Mouse (Mus musculus): ENCODE measurements around the gene Itgb3. TPM values are rescaled to one million over a fixed set of nuclear protein-coding genes. Genes with fewer than 3 reads are reported as not detected.
A peak's percentile ranks its signal among the peaks of the same experiment; 100 is the strongest.

Itgb3 gene
- total RNA-seq, 2 experiments from 2014 or later, result 6.8 to 6.9 TPM

GRCm38 (mm10) chr11:104582630-104583364 lies 25.0 kb upstream of the Itgb3 start:
- DNase-seq, result no peak

GRCm38 (mm10) chr11:104585495-104585894 lies 22.3 kb upstream of the Itgb3 start:
- DNase-seq, result no peak

DNA sequence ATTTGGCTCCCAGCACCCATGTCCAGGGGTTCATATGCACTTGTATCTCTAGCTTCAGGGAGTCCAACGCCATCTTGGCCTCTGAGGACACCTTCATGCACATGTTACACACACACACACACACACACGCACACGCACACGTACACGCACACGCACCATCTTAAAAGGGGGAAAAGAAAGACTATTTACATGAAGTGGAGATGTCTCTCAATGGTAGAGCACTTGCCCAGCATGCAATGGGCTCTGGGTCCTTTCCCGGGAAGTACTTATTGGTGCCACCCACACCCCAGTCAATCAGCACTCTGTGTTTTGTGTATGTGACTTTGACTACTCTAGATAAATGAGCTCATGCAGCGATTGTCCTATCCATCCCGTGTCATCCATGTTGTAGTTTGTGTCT lies 19.9 kb upstream of the Itgb3 start:
- no peak for DNase-seq

GRCm38 (mm10) chr11:104588513-104588912 lies 19.3 kb upstream of the Itgb3 start:
- no peak for DNase-seq

DNA sequence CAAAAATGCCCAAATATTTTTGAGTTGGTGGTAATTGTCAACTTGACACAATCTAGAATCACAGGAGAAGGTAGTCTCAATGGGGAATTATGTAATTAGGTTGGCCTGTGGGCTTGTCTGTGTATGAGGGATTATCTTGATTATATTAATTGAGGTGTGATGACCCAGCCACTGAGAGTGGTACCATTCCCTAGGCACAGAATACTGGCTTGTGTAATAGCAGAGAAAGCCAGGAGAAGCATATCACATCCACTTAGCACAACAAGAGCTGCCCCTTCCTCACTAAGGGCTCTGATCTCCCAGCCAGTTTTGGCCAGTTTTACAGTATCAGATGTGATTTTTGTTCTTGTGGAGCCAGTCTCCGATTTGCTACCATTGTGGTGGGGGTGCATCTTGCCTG lies 18.2 kb upstream of the Itgb3 start:
- DNase-seq, result no peak

GRCm38 (mm10) chr11:104590148-104590547 lies 17.7 kb upstream of the Itgb3 start:
- peak; percentile 88 for DNase-seq

GRCm38 (mm10) chr11:104592066-104592835 lies 15.5 kb upstream of the Itgb3 start:
- DNase-seq, result no peak

DNA sequence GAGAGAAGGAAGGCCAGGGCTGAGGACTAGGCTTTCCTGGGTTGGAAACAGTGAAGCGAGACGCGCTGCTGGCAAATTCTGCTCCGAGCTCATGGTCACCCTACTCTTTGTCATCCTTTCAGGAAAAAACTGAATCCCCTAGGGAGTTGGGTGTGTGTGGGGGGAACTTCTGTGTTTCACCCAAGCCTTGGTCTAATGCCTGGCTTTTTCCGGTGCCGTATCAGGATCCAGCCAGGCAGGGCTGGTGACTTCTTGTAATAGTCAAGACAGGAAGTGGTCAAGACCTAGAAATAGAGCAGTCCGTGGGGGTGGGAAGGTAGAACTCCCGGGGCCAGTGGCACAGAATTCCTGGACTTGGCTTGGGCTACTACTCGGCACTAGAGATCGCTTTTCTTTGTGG lies 11.4 kb upstream of the Itgb3 start:
- DNase-seq, result no peak

- DNase-seq, result peak; percentile 35
Observed at GRCm38 (mm10) chr11:104599265-104599945, 8.4 kb upstream of the Itgb3 start.

DNA sequence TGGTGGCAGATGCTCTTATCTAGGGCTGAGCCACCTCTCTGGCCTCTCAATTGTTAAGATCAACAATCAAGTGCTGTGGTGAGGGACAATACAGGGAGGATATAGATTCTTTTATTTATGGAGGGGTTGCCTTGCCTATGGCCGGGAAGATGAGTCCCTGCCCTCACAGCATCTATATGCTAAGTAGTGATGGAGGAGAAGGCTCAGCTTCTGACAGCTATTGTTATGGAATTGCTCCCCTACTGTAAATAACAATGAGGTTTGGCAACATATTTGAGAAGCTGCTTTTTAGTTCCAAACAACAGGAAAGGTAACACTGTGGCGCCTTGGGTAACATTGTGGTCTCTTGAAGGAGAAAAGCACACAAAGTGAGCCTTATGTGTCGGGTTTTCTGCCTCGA lies 7.1 kb upstream of the Itgb3 start:
- DNase-seq, result no peak

DNA sequence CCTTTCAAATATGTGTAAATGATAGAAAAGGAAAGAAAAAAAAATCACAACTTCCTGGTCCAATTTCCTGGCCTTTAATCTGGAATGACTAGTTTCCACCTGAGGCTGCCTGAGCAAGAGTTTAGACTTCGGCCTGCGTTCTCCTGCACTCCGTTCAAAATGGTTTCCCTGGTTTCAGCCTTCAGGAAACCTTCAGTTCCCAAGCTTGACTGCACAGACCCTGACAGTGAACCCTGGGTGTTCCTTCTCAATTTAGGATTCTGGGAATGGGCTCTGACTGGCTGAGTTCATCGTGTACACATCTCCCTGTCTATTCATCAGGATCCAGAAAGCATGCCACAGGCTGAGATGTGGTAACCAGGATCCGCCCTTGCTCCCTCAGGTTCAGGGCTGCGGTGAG lies 3.6 kb upstream of the Itgb3 start:
- DNase-seq, result no peak

GRCm38 (mm10) chr11:104608249-104608920 lies 585 bp downstream of the Itgb3 start:
- no peak for DNase-seq

DNA sequence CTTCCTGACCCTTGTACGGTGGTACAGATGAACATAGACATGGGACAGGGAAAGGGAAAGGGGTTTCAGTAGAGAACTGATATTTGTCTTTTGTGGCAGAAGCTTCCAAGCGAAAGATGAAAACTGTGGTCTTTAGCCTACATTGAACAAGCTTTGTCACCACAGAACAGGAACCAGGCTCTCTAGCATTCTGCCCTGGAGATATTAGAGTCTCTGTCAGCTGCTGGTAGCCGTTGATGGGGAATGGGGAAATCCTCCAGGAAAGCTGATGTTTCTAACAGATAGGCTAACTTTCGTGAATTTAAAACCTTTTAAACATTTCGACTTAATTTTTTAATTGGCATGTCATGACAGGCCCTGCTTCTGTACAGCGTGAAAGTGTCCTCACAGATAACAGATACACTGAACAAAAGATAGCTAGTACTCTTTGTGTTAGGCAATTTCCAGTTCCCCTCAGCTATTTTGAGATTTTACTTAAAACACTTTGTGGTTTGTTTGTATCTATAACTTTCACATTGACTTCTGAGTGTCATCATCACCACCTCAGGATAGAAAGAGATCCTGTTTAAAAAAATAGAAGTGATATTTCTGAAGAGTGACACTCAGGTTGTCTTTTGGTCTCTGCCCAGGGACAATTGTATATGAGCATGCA lies 1.4 kb downstream of the Itgb3 start:
- DNase-seq, result no peak

GRCm38 (mm10) chr11:104609733-104610132 lies 1.9 kb downstream of the Itgb3 start:
- DNase-seq, result no peak

GRCm38 (mm10) chr11:104611579-104612151 lies 3.9 kb downstream of the Itgb3 start:
- no peak for DNase-seq

GRCm38 (mm10) chr11:104613551-104613950 lies 5.8 kb downstream of the Itgb3 start:
- no peak for DNase-seq

GRCm38 (mm10) chr11:104614130-104614529 lies 6.3 kb downstream of the Itgb3 start:
- DNase-seq, result no peak

DNA sequence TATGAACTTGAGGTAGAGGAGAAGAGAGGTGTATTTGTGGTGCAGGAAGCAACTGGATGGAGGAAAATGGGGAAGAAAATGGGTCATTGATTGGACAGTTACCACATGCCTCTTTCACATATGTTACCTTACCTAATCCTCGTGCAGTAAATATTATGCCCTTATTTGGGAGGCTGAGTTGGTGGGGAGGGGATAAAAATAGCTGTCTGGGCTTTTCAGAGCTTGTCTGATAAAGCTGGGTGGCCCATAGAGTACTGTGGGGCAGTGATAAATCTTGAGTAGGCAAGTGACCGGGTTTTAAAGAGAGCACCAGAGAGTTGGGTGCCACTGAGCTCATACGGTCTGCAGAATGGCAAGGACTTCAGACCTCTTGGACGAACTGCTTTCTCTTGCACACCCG lies 8.4 kb downstream of the Itgb3 start:
- no peak for DNase-seq

- DNase-seq, result no peak
Observed at GRCm38 (mm10) chr11:104618638-104619076, 10.9 kb downstream of the Itgb3 start.

DNA sequence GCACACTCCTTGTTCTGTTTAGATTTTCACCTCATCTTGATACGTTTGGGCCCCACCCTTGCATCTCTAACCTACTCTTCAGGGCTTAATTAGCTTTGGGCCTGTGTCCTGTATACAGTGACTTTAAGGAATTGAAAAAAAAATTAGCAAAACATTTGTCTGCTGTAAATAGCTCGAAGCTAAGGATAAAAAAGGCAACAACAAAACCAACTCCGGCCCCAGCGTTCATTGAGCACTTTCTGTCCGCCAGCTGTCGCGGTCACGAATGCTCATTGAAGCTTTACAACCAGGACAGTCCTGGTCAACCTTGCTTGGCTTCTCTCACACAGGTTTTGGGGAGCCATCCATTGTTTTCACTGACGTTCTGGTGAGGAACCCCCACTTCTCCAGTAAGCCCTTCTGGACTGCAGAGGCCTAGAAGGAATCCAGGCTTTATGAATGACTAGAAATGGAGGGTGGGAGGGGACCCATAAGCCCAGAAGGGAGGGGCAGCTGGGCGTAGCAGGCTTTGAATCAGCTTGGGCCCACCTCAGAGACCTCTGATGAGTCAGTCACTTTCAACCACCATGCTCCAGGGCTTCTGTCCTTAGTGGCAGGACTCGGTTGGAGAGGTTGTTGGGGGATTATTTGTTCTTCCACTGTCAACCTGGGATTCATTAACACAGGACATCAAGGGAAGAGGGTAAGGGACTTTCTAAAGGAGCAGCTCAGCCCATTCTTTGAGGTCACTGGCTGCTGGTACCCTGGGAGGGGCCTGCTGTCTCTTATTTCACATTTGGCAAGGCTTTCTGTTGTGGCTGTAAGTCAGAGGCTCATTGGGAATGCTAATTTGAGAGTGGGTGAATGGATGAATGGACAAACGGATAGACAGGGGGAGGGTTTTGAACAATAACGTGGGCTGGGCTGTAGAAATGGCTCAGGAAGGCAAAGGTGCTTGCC lies 11.6 kb downstream of the Itgb3 start:
- DNase-seq, result no peak

All from heart, postnatal 4 days (tissue).